8 mouse cellular contexts compared by ENCODE assay signal in the genomic region with DNA sequence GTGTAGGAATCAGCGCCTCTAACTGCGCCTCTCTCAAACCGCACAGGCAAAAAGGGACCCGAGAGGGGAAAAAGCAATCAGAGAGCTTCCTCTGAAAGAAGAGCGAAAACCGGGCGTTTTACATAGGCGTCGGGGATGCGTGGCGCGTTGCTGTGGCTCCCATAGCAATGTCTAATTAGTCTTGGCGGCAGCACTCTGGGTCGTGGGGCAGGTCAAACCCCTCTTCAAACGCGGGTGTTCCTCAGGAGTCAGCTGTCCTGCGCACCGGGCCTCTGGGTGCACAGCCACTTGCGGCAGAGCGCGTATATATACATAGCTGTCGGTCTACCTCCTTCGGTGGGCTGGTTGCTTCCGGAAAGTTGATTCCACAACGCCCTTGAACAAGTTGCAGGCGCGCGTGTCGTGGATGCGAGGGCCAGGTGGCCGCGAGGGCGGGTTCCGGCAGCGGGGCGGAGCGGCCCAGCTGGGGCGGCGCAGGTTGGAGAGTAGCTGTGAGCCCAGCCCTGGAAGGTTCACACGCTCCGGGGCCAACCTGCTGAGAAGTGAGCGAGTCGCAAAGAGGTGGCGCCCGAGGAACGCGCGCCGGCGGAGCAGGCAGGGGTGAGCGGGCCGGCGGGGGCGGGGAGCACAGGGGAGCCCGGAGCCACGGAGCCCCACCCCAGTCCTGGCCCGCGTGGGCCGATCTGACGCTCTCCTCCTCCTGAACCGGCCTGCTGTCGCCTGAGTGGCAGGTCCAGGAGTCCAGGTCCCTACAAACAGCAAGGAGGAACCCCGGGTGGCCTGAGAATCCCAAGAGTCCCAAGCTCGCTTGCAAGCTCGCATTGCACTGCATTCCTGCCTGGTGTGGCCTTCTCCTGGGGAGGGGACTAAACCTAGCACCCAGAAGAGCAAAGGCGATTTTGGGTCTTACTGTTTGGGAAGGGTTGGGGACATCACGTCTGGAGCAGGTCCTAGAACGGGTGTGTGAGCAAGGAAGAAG. TPM values are rescaled to one million over a fixed set of nuclear protein-coding genes. Genes with fewer than 3 reads are reported as not detected.
A peak's percentile ranks its signal among the peaks of the same experiment; 100 is the strongest.
DNase-seq lines count a peak whose midpoint lies in the region; ATAC-seq and TF ChIP-seq lines count a peak whose summit lies in the region.

TSS of gene Pthlh (minus strand) at position 597 of the 979 bp plus-strand sequence.

- H3K27ac ChIP-seq in forebrain, embryonic 14.5 days (ENCODE audit: low read depth, low read length) = no peak within 1 kb of the TSS
- no peak within 1 kb of the TSS for H3K27ac ChIP-seq in heart, postnatal 0 days (ENCODE audit: low read depth)
- no peak within 1 kb of the TSS for H3K27ac ChIP-seq in olfactory bulb, adult 2 months (ENCODE audit: insufficient read depth, low read depth, low read length)

- TF ChIP-seq EP300 in heart, postnatal 0 days (IDR thresholded peaks at IDR 0.05; ENCODE audit: low read depth) = no peak

- peaks cover 12% of the 10 kb centered on the region for H3K4me1 ChIP-seq in forebrain, embryonic 14.5 days (ENCODE audit: control insufficient read depth, insufficient read depth, low read length)
- peaks cover 4% of the 10 kb centered on the region; the same call in 1 of the 2 replicates for H3K4me1 ChIP-seq in heart, postnatal 0 days (ENCODE audit: control insufficient read depth, insufficient read depth)
- H3K4me1 ChIP-seq in olfactory bulb, adult 2 months (ENCODE audit: control insufficient read depth, insufficient read depth, low read length) = peaks cover 17% of the 10 kb centered on the region

- H3K4me3 ChIP-seq in forebrain, embryonic 14.5 days (ENCODE audit: low read depth, low read length) = peak within 1 kb of the TSS; percentile 42
- H3K4me3 ChIP-seq in heart, postnatal 0 days (ENCODE audit: low read depth, low read length) = peak within 1 kb of the TSS; percentile 53
- peak within 1 kb of the TSS; percentile 41 for H3K4me3 ChIP-seq in olfactory bulb, adult 2 months (ENCODE audit: insufficient read depth, low read depth, low read length)

- peak within 1 kb of the TSS; percentile 93 for H3K4me2 ChIP-seq in forebrain, embryonic 14.5 days (ENCODE audit: low read length)
- H3K4me2 ChIP-seq in heart, postnatal 0 days (ENCODE audit: low read depth, low read length) = peak within 1 kb of the TSS; percentile 93

- no peaks in the 10 kb centered on the region for H3K36me3 ChIP-seq in forebrain, embryonic 14.5 days (ENCODE audit: control insufficient read depth, insufficient read depth, low read length)
- H3K36me3 ChIP-seq in heart, postnatal 0 days (replicated peaks; ENCODE audit: control insufficient read depth, insufficient read depth, low read length) = no peaks in the 10 kb centered on the region

- no peak for TF ChIP-seq POLR2A in olfactory bulb, adult 2 months (IDR thresholded peaks at IDR 0.05; ENCODE audit: insufficient read depth, low read depth, low read length)

- peak within 1 kb of the TSS; percentile 41 for H3K9ac ChIP-seq in forebrain, embryonic 14.5 days (ENCODE audit: low read length)
- peak within 1 kb of the TSS; percentile 10; the same call in 1 of the 2 replicates for H3K9ac ChIP-seq in heart, postnatal 0 days (replicated peaks; ENCODE audit: low read depth, low read length)

- peak; percentile 78 for ATAC-seq in forebrain, embryonic 14.5 days
- ATAC-seq in heart, postnatal 0 days (ENCODE audit: insufficient read depth, low read depth) = peak; percentile 84

- TF ChIP-seq CTCF in heart, postnatal 0 days (IDR thresholded peaks at IDR 0.05; ENCODE audit: low read depth) = peak; percentile 39; the same call in 1 of the 2 replicates
- no peak for TF ChIP-seq CTCF in olfactory bulb, adult 2 months (IDR thresholded peaks at IDR 0.05; ENCODE audit: insufficient read depth, low read depth, low read length)

- peak; percentile 4 to 19 for DNase-seq in spleen, postnatal 10 days (ENCODE audit: low spot score in 2 of 2)
- no peak for DNase-seq in spleen, postnatal 4 days (ENCODE audit: low spot score in 2 of 2)
- DNase-seq in forebrain, embryonic 14.5 days (ENCODE audit: low spot score) = peak; percentile 65
- peak; percentile 32 for DNase-seq in heart, postnatal 0 days (ENCODE audit: low spot score)
- DNase-seq in kidney, postnatal 25 days = peak; percentile 62 to 81
- DNase-seq in lung, adult 18-20 months = peak; percentile 75 to 81
- DNase-seq in thymus, postnatal 4 days = peak; percentile 53

- peaks cover 30% of the 10 kb centered on the region for H3K27me3 ChIP-seq in forebrain, embryonic 14.5 days (replicated peaks; ENCODE audit: control insufficient read depth, insufficient read depth, low read length)
- H3K27me3 ChIP-seq in heart, postnatal 0 days (ENCODE audit: control insufficient read depth, insufficient read depth, low read length) = peaks cover 74% of the 10 kb centered on the region

- WGBS in forebrain, embryonic 14.5 days = 2% methylated on average over 57 of the region's 68 CpGs
- WGBS in heart, postnatal 0 days = under 1% methylated on average over 67 of the region's 68 CpGs
- WGBS in olfactory bulb, adult 2 months = 3% methylated on average over 68 of the region's 68 CpGs

- no peaks in the 10 kb centered on the region for H3K9me3 ChIP-seq in forebrain, embryonic 14.5 days (replicated peaks; ENCODE audit: control insufficient read depth, low read length)
- no peaks in the 10 kb centered on the region for H3K9me3 ChIP-seq in heart, postnatal 0 days (replicated peaks; ENCODE audit: control insufficient read depth, low read length)

RNA-seq across cellular contexts. Expression of gene Pthlh, which starts in this region (rescaled TPM):
- polyA plus RNA-seq in forebrain, embryonic 14.5 days (2014; fragmentation: Nextera tagmentation; extraction: Ambion mirVana) = 0.91 and 1.7 TPM in 2 replicates
- 0.81 TPM in 1 of 2 replicates, not detected in the other for total RNA-seq in heart, postnatal 0 days (2014; rRNA removed; ENCODE audit: low replicate concordance)
- 1.6 and 1.9 TPM in 2 replicates for polyA plus RNA-seq in heart, postnatal 0 days (2015; fragmentation: Nextera tagmentation; extraction: Ambion mirVana)
- polyA plus RNA-seq in olfactory bulb, adult 2 months (2012; ENCODE audit: insufficient read depth, insufficient read length, low replicate concordance, missing spikeins) = not detected in 2 replicates

Comparison
In these comparisons a context has a peak if more than half of its experiments do, and no peak if none do; other contexts are left out.
1. DNase-seq: peak in spleen, postnatal 10 days (2 of 2), forebrain, embryonic 14.5 days (single experiment), heart, postnatal 0 days (single experiment), kidney, postnatal 25 days (2 of 2), lung, adult 18-20 months (2 of 2) and thymus, postnatal 4 days (single experiment); none in spleen, postnatal 4 days (0 of 2).
2. Peak in every context shown above with its lines, with median percentiles within 50 percentile points of each other: H3K4me3 ChIP-seq.